Mouse (Mus musculus) embryonic facial prominence, embryonic 10.5 days (tissue): ENCODE data around the gene Gas2. TPM values are rescaled to one million over a fixed set of nuclear protein-coding genes. Genes with fewer than 3 reads are reported as not detected.

Experiments used
- DNase-seq: peaks from one replicate; pipeline ENCODE4 v3.0.0-alpha.2; 2017; ENCODE audit warnings: low spot score
- H3K27ac ChIP-seq: fragments of 300-500 bp; sonication (generic); replicated peaks from 2 replicates; pipeline ENCODE4 v1.5.1; 2016; ENCODE audit warnings: mild to moderate bottlenecking
- H3K27me3 ChIP-seq: fragments of 300-500 bp; sonication (generic); replicated peaks from 2 replicates; pipeline ENCODE4 v1.6.1; 2016; ENCODE audit warnings: low read depth, mild to moderate bottlenecking; ENCODE audit not compliant: poor library complexity, severe bottlenecking
- H3K36me3 ChIP-seq: fragments of 300-500 bp; sonication (generic); replicated peaks from 2 replicates; pipeline ENCODE4 v1.6.1; 2016; ENCODE audit warnings: mild to moderate bottlenecking, moderate library complexity
- H3K4me1 ChIP-seq: fragments of 300-500 bp; sonication (generic); 2 replicates; pipeline ENCODE4 v1.6.1; 2016
- H3K4me3 ChIP-seq: fragments of 300-500 bp; sonication (generic); 2 replicates; pipeline ENCODE4 v1.5.1; 2016; ENCODE audit warnings: mild to moderate bottlenecking, moderate library complexity
- H3K9me3 ChIP-seq: fragments of 300-500 bp; sonication (generic); 2 replicates; pipeline ENCODE4 v1.6.1; 2016; ENCODE audit warnings: mild to moderate bottlenecking
- WGBS: fragments of 180-500 bp; shearing (Covaris S2); methylation state at CpG from one replicate; pipeline ENCODE4 v1.1.7; 2016; 5-methylcytosine and 5-hydroxymethylcytosine counted together
- polyA plus RNA-seq: library from polyadenylated mRNA; unstranded; fragments of >200 nt; fragmentation: Nextera tagmentation; extraction: Ambion mirVana; gene quantifications from 2 replicates; pipeline ENCODE4 v1.2.1, GENCODE M21; 2016

Gene Gas2
- 28.2 and 30.1 TPM in 2 replicates for polyA plus RNA-seq

DNA sequence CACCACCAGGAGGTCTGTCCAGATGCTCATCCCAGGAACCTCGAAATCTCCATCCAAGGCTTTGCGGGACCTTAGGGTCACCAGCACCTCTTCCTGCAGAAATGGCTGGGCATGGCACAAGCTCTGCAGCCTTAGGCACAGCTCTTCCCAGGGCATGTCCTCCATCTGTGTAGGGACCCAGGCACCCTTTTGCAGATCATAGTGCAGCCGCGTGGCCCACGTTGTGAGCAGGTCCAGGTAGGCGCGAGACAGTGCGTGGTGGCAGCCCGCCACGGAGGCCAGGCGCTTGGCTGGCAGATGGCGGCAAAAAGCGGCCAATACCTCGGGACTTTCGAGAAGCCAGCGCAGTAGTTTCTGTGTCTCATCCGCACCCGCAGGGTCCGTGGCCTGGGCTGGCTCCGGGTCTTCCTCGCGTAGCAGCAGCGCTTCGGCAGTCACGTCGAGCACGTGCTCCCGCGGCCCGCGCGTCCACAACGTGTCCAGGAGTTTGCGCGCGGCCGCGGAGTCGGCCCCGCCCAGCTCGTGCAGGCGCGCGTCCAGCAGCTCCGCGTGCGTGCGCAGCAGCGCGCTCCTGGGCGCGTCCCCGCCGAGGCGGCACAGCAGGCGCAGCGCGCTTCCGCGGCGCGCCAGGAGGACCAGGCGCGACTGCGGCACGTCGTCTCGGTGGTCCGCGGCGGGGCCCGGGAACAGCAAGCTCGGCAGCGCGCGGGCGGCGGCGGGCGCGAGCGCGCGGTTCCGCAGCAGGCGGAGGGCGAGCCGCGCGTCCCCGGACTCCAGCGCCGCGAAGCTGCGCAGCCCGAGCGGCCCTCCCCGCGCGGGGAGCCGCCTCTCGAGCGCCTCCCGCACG, at the start of gene Gas2:
TSS of gene Gas2 (plus strand) at position 766 of the 847 bp plus-strand sequence.
- WGBS = 8% methylated on average over 105 of the region's 105 CpGs
- Histone ChIP-seq H3K9me3 (no peaks in the 10 kb centered on the region), H3K27me3 (no peaks in the 10 kb centered on the region), H3K4me3 (peak within 1 kb of the TSS; percentile 70), H3K4me1 (peaks cover 29% of the 10 kb centered on the region), H3K27ac (peak within 1 kb of the TSS; percentile 97), H3K36me3 (peaks cover 44% of the 10 kb centered on the region)
- DNase-seq = peak; percentile 88

DNA sequence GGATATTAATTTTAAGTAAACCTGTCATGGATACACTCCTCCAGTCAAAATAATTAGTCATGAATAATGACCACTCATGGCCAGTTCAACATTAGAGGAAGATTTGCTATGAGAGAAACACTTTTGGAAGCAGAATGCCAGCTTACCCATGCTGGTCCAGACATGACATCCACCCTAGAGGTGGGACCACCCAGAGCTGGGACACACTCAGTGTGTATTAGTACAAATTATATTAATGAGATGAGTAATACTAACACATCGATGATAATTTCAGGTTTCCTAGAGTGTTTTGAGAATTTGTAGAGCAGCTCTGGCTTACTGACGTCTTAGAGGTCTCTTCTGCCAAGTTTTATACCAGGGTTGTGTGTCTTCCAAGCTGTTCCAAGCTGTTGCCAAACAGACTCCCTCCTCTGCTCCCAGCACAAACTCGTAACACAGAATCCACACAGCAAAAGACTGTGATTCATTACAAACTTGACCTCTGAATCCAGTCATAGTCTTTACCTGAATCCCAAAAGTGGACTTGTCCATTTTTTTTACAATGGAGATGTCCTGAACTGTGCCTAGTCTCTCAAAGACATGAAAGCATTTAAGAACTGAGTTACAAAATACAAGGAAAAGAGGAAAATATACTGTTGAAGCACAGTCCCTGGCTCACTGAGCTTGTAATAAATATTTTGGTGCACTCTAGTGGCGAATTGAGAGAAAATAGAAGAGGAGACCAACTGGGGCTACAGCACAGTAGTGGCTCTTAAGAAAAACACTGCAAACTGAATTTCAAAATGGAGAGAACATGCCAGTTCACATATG, 46.1 kb upstream of the Gas2 start:
- H3K4me3 ChIP-seq = no peak overlapping the region
- no peaks in the 10 kb centered on the region for H3K9me3 ChIP-seq
- no peak for DNase-seq
- H3K36me3 ChIP-seq = no peaks in the 10 kb centered on the region
- no peak overlapping the region for H3K27ac ChIP-seq
- H3K4me1 ChIP-seq = no peaks in the 10 kb centered on the region
- no peaks in the 10 kb centered on the region for H3K27me3 ChIP-seq
- 59% methylated on average over 4 of the region's 4 CpGs for WGBS

DNA sequence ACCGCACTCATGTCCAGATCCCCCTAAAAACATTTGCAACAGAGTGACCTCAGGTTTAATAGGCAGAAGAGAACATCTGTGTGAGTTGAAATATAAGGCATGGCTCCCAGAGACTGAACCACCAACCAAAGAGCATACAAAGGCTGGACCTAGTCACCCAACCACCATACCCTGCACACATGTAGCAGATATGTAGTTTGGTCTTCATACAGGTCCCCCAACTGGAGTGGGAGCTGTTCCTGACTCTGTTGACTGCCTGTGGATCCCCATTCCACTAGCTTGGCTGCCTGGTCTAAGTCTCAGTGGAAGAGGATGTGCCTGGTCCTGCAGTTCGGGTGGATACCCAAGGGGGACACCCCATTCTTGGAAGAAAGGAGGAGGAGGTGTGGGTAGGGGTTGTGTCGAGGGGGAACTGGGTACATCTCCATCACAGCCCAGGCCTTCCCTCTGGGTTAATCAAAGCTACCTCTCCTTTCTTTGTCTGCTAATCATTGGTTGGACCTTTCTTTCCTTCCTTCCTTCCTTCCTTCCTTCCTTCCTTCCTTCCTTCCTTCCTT, 45.5 kb upstream of the Gas2 start:
- H3K27me3 ChIP-seq = no peaks in the 10 kb centered on the region
- H3K9me3 ChIP-seq = no peaks in the 10 kb centered on the region
- no peaks in the 10 kb centered on the region for H3K4me1 ChIP-seq
- H3K4me3 ChIP-seq = no peak overlapping the region
- WGBS = 65% methylated on average over 3 of the region's 3 CpGs
- no peak for DNase-seq
- no peak overlapping the region for H3K27ac ChIP-seq
- H3K36me3 ChIP-seq = no peaks in the 10 kb centered on the region

GRCm38 (mm10) chr7:51818251-51818974, 43.4 kb upstream of the Gas2 start:
- 79% methylated on average over 3 of the region's 3 CpGs for WGBS
- no peak overlapping the region for H3K27ac ChIP-seq
- H3K4me3 ChIP-seq = no peak overlapping the region
- H3K27me3 ChIP-seq = no peaks in the 10 kb centered on the region
- no peak for DNase-seq
- no peaks in the 10 kb centered on the region for H3K36me3 ChIP-seq
- H3K4me1 ChIP-seq = no peaks in the 10 kb centered on the region
- no peaks in the 10 kb centered on the region for H3K9me3 ChIP-seq

DNA sequence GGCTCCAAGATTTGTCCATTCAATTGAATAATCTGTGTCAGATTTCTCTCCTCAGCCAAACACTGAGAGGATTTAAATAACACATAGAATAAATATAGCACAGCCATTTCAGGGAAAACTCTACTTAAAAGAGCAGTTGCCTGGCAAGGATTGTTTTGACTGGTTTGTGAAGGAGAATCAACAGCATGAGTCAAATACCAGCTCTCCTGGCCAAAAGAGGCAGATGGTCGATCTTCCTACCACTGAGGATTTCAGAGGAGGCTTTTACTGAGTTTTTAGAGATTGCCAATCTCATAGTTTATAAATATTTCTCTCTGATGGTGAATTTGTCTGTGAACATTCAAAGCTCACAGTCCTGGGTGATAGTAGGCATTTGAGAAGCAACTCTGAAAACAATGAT, 41.9 kb upstream of the Gas2 start:
- H3K27me3 ChIP-seq = no peaks in the 10 kb centered on the region
- no peak for DNase-seq
- WGBS = 81% methylated on average over 1 of the region's 1 CpGs
- no peaks in the 10 kb centered on the region for H3K4me1 ChIP-seq
- H3K36me3 ChIP-seq = no peaks in the 10 kb centered on the region
- H3K9me3 ChIP-seq = no peaks in the 10 kb centered on the region
- H3K4me3 ChIP-seq = no peak overlapping the region
- no peak overlapping the region for H3K27ac ChIP-seq

DNA sequence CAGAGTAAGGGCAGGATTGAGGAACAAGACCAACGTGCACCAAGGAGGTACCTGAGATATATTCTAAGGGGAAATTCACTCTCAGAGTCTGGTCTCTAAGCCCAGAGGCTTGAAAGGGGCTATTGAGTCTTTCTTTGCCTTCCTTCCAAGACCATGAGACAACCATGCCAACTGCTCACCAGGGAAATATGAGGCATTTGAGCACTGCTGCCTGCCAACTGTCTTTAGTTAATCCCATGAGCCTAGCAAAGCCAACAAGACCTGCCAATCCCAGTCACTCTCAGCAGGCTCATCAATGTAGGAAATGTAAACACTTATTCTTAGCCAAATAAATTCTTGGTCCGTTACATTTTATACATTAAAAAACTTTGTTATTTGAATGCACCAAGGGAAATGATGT, 40.3 kb upstream of the Gas2 start:
- Histone ChIP-seq H3K9me3 (no peaks in the 10 kb centered on the region), H3K27me3 (no peaks in the 10 kb centered on the region), H3K36me3 (no peaks in the 10 kb centered on the region), H3K4me1 (no peaks in the 10 kb centered on the region), H3K4me3 (no peak overlapping the region), H3K27ac (no peak overlapping the region)
- WGBS = 73% methylated on average over 2 of the region's 2 CpGs
- no peak for DNase-seq

GRCm38 (mm10) chr7:51823562-51824338, 38.1 kb upstream of the Gas2 start:
- Histone ChIP-seq H3K27me3 (no peaks in the 10 kb centered on the region), H3K9me3 (no peaks in the 10 kb centered on the region), H3K36me3 (no peaks in the 10 kb centered on the region), H3K4me3 (no peak overlapping the region), H3K27ac (no peak overlapping the region), H3K4me1 (no peaks in the 10 kb centered on the region)
- 87% methylated on average over 7 of the region's 7 CpGs for WGBS
- no peak for DNase-seq

- 64% methylated on average over 7 of the region's 7 CpGs for WGBS
Observed at GRCm38 (mm10) chr7:51831917-51832316, 29.9 kb upstream of the Gas2 start.

GRCm38 (mm10) chr7:51840515-51840914, 21.3 kb upstream of the Gas2 start:
- 89% methylated on average over 7 of the region's 7 CpGs for WGBS
- H3K36me3 ChIP-seq = no peaks in the 10 kb centered on the region
- no peak overlapping the region for H3K27ac ChIP-seq
- H3K4me1 ChIP-seq = no peaks in the 10 kb centered on the region
- H3K9me3 ChIP-seq = 0 out of 2 replicates have a peak, but pooled peaks cover 4% of the 10 kb centered on the region
- no peak overlapping the region for H3K4me3 ChIP-seq
- no peak for DNase-seq
- no peaks in the 10 kb centered on the region for H3K27me3 ChIP-seq

More at GRCm38 (mm10) chr7:51831917-51832316, 29.9 kb upstream of the Gas2 start:
- Histone ChIP-seq H3K36me3 (no peaks in the 10 kb centered on the region), H3K27me3 (no peaks in the 10 kb centered on the region), H3K4me3 (no peak overlapping the region), H3K27ac (no peak overlapping the region), H3K9me3 (no peaks in the 10 kb centered on the region), H3K4me1 (no peaks in the 10 kb centered on the region)
- no peak for DNase-seq

GRCm38 (mm10) chr7:51850877-51851276, 10.9 kb upstream of the Gas2 start:
- 91% methylated on average over 6 of the region's 6 CpGs for WGBS
- Histone ChIP-seq H3K9me3 (no peaks in the 10 kb centered on the region), H3K36me3 (no peaks in the 10 kb centered on the region; the same call in 1 of the 2 replicates)

DNA sequence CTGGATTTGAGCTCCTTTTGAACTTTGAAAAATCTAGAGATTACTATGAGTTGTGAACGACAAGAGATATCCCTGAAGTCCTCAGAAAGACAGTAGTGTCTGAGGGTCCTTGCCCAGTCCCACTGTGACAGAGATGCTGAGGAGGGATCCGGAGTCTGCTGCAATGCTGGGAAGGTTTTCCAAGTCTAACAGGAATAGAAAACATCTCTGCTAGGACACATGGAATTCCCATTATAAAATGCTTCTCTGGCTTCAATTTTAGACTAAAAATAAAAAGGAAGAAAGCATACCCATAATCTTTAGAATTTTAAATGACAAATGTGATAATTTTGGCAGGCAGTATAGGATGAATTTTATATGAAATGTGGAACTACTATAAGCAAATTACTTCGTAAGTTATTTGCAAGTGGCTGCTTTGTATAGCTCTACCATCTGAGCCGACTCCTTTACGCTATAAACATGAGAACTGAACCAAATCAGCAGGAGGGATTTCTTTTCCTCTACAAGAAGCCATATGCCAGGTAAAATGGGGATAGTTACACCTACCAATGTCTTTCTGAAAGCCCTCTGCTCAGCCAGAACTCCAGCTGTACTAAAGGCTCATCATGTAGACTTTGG, 9.8 kb upstream of the Gas2 start:
- WGBS = 92% methylated on average over 5 of the region's 5 CpGs
- no peaks in the 10 kb centered on the region for H3K9me3 ChIP-seq
- no peaks in the 10 kb centered on the region for H3K4me1 ChIP-seq
- no peak overlapping the region for H3K4me3 ChIP-seq
- no peak for DNase-seq
- H3K36me3 ChIP-seq = peaks cover 6% of the 10 kb centered on the region
- H3K27ac ChIP-seq = no peak overlapping the region
- no peaks in the 10 kb centered on the region for H3K27me3 ChIP-seq

More at GRCm38 (mm10) chr7:51850877-51851276, 10.9 kb upstream of the Gas2 start:
- no peak overlapping the region for H3K27ac ChIP-seq
- H3K27me3 ChIP-seq = no peaks in the 10 kb centered on the region
- no peak for DNase-seq
- H3K4me3 ChIP-seq = no peak overlapping the region
- no peaks in the 10 kb centered on the region for H3K4me1 ChIP-seq
